Mouse (Mus musculus): ENCODE data around the gene Muc5b. TPM values are rescaled to one million over a fixed set of nuclear protein-coding genes. Genes with fewer than 3 reads are reported as not detected.
"Not testable (repeated sequence)": the region's sequence is repeated elsewhere in the genome, so short reads cannot be mapped to it uniquely, and the experiment has no call there.

Muc5b gene
- total RNA-seq (2021): not detected
- long read RNA-seq, experiment 1: 0 reads
- long read RNA-seq, experiment 2: 0 reads

GRCm38 (mm10) chr7:141838779-141839178 is at the start of gene Muc5b:
Muc5b (plus strand) TSS chr7:141839070.
- no peak for TF ChIP-seq CTCF (conservative IDR thresholded peaks at IDR 0.05)
- DNase-seq (ENCODE audit: low spot score in 2 of 2): no peak
- Histone ChIP-seq H3K4me3 (no peak within 1 kb of the TSS), H3K27ac (no peak within 1 kb of the TSS)

GRCm38 (mm10) chr7:141794251-141794650 is 44.6 kb upstream of the Muc5b start:
- no peak overlapping the region for H3K4me3 ChIP-seq

GRCm38 (mm10) chr7:141803206-141803605 is 35.7 kb upstream of the Muc5b start:
- TF ChIP-seq CTCF (conservative IDR thresholded peaks at IDR 0.05): no peak
- Histone ChIP-seq H3K4me3 (no peak overlapping the region), H3K27ac (no peak overlapping the region)
- DNase-seq (ENCODE audit: low spot score in 2 of 2): no peak

More at GRCm38 (mm10) chr7:141794251-141794650, 44.6 kb upstream of the Muc5b start:
- no peak for DNase-seq (ENCODE audit: low spot score in 2 of 2)
- no peak overlapping the region for H3K27ac ChIP-seq
- TF ChIP-seq CTCF (conservative IDR thresholded peaks at IDR 0.05): no peak

GRCm38 (mm10) chr7:141805384-141805783 is 33.5 kb upstream of the Muc5b start:
- no peak for TF ChIP-seq CTCF (conservative IDR thresholded peaks at IDR 0.05)
- Histone ChIP-seq H3K4me3 (no peak overlapping the region), H3K27ac (peak overlapping the region; percentile 15; the same call in 1 of the 2 replicates)
- peak; percentile 55 to 70 for DNase-seq (ENCODE audit: low spot score in 2 of 2)

- not testable (repeated sequence) for H3K27ac ChIP-seq; DNase-seq (ENCODE audit: low spot score in 2 of 2); H3K4me3 ChIP-seq
Observed at GRCm38 (mm10) chr7:141807823-141808222, 31.0 kb upstream of the Muc5b start.

- not testable (repeated sequence) for DNase-seq (ENCODE audit: low spot score in 2 of 2); H3K4me3 ChIP-seq; H3K27ac ChIP-seq
Observed at GRCm38 (mm10) chr7:141809933-141810332, 28.9 kb upstream of the Muc5b start.

DNA sequence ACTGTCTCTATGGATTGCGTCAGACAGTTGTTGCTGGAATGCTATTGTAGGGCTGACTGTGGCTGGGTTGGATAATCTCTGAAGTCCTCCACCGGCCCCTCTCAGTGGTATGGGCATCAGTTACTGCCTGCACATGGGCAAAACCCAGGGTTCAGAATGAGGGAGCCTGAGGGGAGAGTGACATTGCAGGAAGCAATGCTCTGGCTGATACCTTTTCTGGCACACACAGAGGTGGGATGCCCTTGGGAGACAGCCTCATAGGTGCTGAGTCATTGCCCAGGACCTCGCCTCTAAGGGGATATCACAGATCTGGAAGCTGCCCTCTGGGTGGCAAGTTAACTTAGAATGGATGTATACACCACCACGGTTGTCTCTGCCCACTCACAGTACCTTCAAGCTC is 25.5 kb upstream of the Muc5b start:
- H3K4me3 ChIP-seq: no peak overlapping the region
- DNase-seq (ENCODE audit: low spot score in 2 of 2): no peak
- no peak for TF ChIP-seq CTCF (conservative IDR thresholded peaks at IDR 0.05)
- H3K27ac ChIP-seq: no peak overlapping the region

DNA sequence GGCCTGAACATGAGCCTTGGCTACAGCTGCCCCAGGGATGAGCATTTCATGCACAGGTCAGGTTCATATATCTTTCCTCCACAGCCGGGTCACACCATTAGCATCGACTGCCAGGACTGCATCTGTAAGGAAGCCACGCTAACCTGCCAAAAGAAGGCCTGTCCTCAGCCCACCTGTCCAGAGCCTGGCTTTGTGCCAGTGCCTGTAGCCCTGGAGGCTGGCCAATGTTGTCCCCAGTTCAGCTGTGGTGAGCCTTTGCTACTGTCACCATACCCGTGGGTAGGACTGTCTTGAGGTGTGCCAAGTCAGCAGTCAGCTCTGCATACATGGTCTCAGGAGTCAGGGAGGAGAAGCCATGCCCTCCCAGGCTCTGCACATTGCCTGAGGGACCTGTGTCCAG is 23.5 kb upstream of the Muc5b start:
- Histone ChIP-seq H3K27ac (no peak overlapping the region), H3K4me3 (no peak overlapping the region)
- TF ChIP-seq CTCF (conservative IDR thresholded peaks at IDR 0.05): no peak
- no peak for DNase-seq (ENCODE audit: low spot score in 2 of 2)

- H3K4me3 ChIP-seq: no peak overlapping the region
- TF ChIP-seq CTCF (conservative IDR thresholded peaks at IDR 0.05): no peak
- no peak overlapping the region for H3K27ac ChIP-seq
- DNase-seq (ENCODE audit: low spot score in 2 of 2): no peak
Observed at GRCm38 (mm10) chr7:141817355-141818075, 21.4 kb upstream of the Muc5b start.

GRCm38 (mm10) chr7:141818267-141818666 is 20.6 kb upstream of the Muc5b start:
- Histone ChIP-seq H3K27ac (no peak overlapping the region), H3K4me3 (no peak overlapping the region)
- 0 out of 2 replicates have a peak, but pooled peaks have one; percentile 15 for TF ChIP-seq CTCF (conservative IDR thresholded peaks at IDR 0.05)
- no peak for DNase-seq (ENCODE audit: low spot score in 2 of 2)

DNA sequence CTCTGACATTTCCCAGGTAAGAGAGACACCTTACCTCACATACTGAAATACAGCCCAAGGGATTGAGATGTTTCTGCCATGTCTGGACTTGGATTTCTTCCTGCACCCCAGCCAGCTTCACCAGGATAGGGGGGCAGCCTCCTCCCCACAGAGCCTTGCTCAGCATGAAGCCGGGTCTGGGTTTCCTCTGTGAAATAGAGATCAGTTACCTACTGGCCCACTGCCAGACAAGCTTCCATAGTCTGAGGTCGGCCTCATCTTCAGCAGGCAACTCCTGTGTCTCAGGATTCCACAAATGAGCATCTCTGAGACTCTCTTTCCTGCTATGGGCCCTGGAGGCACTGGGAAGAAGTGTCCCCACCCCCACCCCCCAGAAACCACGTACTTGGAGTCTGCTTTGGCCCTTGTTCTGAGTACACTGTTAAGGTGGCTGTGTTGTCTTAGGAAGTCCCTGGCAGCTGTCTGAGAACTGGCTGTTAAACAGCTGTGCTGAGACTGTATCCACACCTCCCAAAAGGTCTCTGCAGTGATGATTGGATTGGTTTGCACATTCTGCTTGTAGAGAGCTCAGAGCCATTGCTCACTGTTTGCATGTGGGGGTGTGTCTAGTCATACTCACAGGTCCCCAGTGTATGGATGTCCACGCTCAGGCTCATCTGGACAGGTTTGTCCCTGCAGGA is 16.1 kb upstream of the Muc5b start:
- H3K27ac ChIP-seq: no peak overlapping the region
- no peak for TF ChIP-seq CTCF (conservative IDR thresholded peaks at IDR 0.05)

GRCm38 (mm10) chr7:141823699-141824098 is 15.2 kb upstream of the Muc5b start:
- no peak for DNase-seq (ENCODE audit: low spot score in 2 of 2)
- Histone ChIP-seq H3K4me3 (no peak overlapping the region), H3K27ac (no peak overlapping the region)
- no peak for TF ChIP-seq CTCF (conservative IDR thresholded peaks at IDR 0.05)

More for the DNA sequence above, 16.1 kb upstream of the Muc5b start:
- H3K4me3 ChIP-seq: no peak overlapping the region
- no peak for DNase-seq (ENCODE audit: low spot score in 2 of 2)

- Histone ChIP-seq H3K27ac (no peak overlapping the region), H3K4me3 (no peak overlapping the region)
- DNase-seq (ENCODE audit: low spot score in 2 of 2): no peak
- no peak for TF ChIP-seq CTCF (conservative IDR thresholded peaks at IDR 0.05)
Observed at GRCm38 (mm10) chr7:141824398-141824797, 14.5 kb upstream of the Muc5b start.

DNA sequence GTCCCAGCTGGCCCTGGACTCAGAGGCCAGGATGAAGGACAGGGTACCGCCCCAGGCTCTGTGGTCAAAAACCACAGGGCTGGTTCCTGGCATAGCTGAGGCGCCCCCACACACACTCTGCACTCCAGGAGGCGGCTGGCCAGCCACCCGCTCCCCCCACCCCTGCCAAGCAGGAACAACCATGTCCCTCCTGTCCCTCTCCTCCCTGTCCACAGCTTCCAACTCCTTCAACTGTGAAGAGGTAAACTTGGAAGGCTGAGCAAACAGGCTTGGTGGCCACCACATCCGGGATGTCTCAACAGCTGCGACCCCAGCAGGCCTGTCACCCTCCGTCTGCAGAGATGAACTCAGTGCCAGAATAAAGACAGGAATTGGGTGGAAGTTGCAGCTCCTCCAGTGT is 2.9 kb upstream of the Muc5b start:
- no peak for DNase-seq (ENCODE audit: low spot score in 2 of 2)
- Histone ChIP-seq H3K27ac (no peak overlapping the region), H3K4me3 (no peak overlapping the region)
- TF ChIP-seq CTCF (conservative IDR thresholded peaks at IDR 0.05): no peak

Data from layer of hippocampus, adult 2 months (tissue).